Mouse (Mus musculus) ES-CJ7 (cell line): ENCODE measurements at regions not wholly inside any gene's neighbourhood (a gene's known extent, or its start where the extent isn't known, plus 50 kb on each side); places are given as distances from the start of the nearest gene placed in this dataset.
"Not testable (repeated sequence)": the region's sequence is repeated elsewhere in the genome, so short reads cannot be mapped to it uniquely, and the experiment has no call there.

Experiments
- DNase-seq: peaks from one replicate; pipeline ENCODE4 v3.0.0; 2011; ENCODE audit warnings: low read depth, low spot score

- no peak for DNase-seq
Observed at GRCm38 (mm10) chr1:146955688-146956214, 461.2 kb downstream of the Brinp3 start.

- DNase-seq, result no peak
Observed at GRCm38 (mm10) chr1:146956347-146956746, 461.8 kb downstream of the Brinp3 start.

GRCm38 (mm10) chr1:146960448-146960847 lies 465.9 kb downstream of the Brinp3 start:
- no peak for DNase-seq

- no peak for DNase-seq
Observed at GRCm38 (mm10) chr1:146967534-146967933, 473.0 kb downstream of the Brinp3 start.

GRCm38 (mm10) chr1:146967993-146968392 lies 473.4 kb downstream of the Brinp3 start:
- no peak for DNase-seq

GRCm38 (mm10) chr1:146983433-146984186 lies 489.1 kb downstream of the Brinp3 start:
- DNase-seq, result no peak

- DNase-seq, result peak; percentile 23
Observed at GRCm38 (mm10) chr1:147000018-147000417, 505.5 kb downstream of the Brinp3 start.

- DNase-seq, result no peak
Observed at GRCm38 (mm10) chr1:147047714-147048113, 553.2 kb downstream of the Brinp3 start.

- DNase-seq, result no peak
Observed at GRCm38 (mm10) chr1:147058504-147058903, 563.9 kb downstream of the Brinp3 start.

- no peak for DNase-seq
Observed at GRCm38 (mm10) chr1:147074166-147074565, 579.6 kb downstream of the Brinp3 start.

GRCm38 (mm10) chr1:147084129-147084799 lies 589.7 kb downstream of the Brinp3 start:
- DNase-seq, result no peak

- peak; percentile 52 for DNase-seq
Observed at GRCm38 (mm10) chr1:147125541-147125940, 631.0 kb downstream of the Brinp3 start.

- no peak for DNase-seq
Observed at GRCm38 (mm10) chr1:147138176-147138575, 643.6 kb downstream of the Brinp3 start.

GRCm38 (mm10) chr1:147175350-147175749 lies 680.8 kb downstream of the Brinp3 start:
- no peak for DNase-seq

- DNase-seq, result no peak
Observed at GRCm38 (mm10) chr1:147186799-147187198, 692.2 kb downstream of the Brinp3 start.

- DNase-seq, result no peak
Observed at GRCm38 (mm10) chr1:147187251-147188025, 692.9 kb downstream of the Brinp3 start.

- peak; percentile 12 for DNase-seq
Observed at GRCm38 (mm10) chr1:147199959-147200358, 705.4 kb downstream of the Brinp3 start.

GRCm38 (mm10) chr1:147214890-147215289 lies 720.3 kb downstream of the Brinp3 start:
- not testable (repeated sequence) for DNase-seq

GRCm38 (mm10) chr1:147217965-147218364 lies 723.4 kb downstream of the Brinp3 start:
- no peak for DNase-seq

GRCm38 (mm10) chr1:147219438-147219837 lies 724.9 kb downstream of the Brinp3 start:
- no peak for DNase-seq

GRCm38 (mm10) chr1:147223232-147223925 lies 728.8 kb downstream of the Brinp3 start:
- no peak for DNase-seq
